Mouse (Mus musculus): ENCODE measurements around the gene Smc1b.

GRCm38 (mm10) chr15:85015771-85016170 is 116.0 kb downstream of the Smc1b start:
- TF ChIP-seq CTCF (IDR thresholded peaks at IDR 0.05; ENCODE audit: extremely low read depth, insufficient read depth, insufficient read length, insufficient replicate concordance): no peak
- TF ChIP-seq POLR2A (IDR thresholded peaks at IDR 0.05; ENCODE audit: low read depth, low read length): no peak
